Mouse (Mus musculus): ENCODE measurements around the gene Pigt.

Gene Pigt

GRCm38 (mm10) chr2:164486258-164487114 is 10.8 kb upstream of the Pigt start:
- DNase-seq = peak; percentile 84 to 89

GRCm38 (mm10) chr2:164487115-164487527 is 10.2 kb upstream of the Pigt start:
- DNase-seq = no peak

GRCm38 (mm10) chr2:164487812-164488211 is 9.5 kb upstream of the Pigt start:
- peak; percentile 78 to 88 for DNase-seq

- peak in 1 of 2 experiments; percentile 24 for DNase-seq
These were observed 3.2 kb upstream of the Pigt start for GRCm38 (mm10) chr2:164494126-164494525.

GRCm38 (mm10) chr2:164496331-164496730 is 989 bp upstream of the Pigt start:
- no peak for DNase-seq

GRCm38 (mm10) chr2:164497691-164498268 is 460 bp downstream of the Pigt start:
- DNase-seq = peak in 1 of 2 experiments; percentile 42

- DNase-seq = no peak
These were observed 2.0 kb downstream of the Pigt start for GRCm38 (mm10) chr2:164499317-164499716.

- no peak for DNase-seq
These were observed 3.2 kb downstream of the Pigt start for GRCm38 (mm10) chr2:164500511-164500910.

- no peak for DNase-seq
These were observed 7.6 kb downstream of the Pigt start for GRCm38 (mm10) chr2:164504919-164505318.

GRCm38 (mm10) chr2:164505619-164506347 is 8.5 kb downstream of the Pigt start:
- no peak for DNase-seq

- no peak for DNase-seq
These were observed 10.5 kb downstream of the Pigt start for GRCm38 (mm10) chr2:164507811-164508210.

- DNase-seq = no peak
These were observed 13.4 kb downstream of the Pigt start for GRCm38 (mm10) chr2:164510621-164511190.

- DNase-seq = no peak
These were observed 15.0 kb downstream of the Pigt start for GRCm38 (mm10) chr2:164512121-164512909.

GRCm38 (mm10) chr2:164513389-164513788 is 16.1 kb downstream of the Pigt start:
- DNase-seq = no peak

- no peak for DNase-seq
These were observed 17.6 kb downstream of the Pigt start for GRCm38 (mm10) chr2:164514916-164515315.

- no peak for DNase-seq
These were observed 18.6 kb downstream of the Pigt start for GRCm38 (mm10) chr2:164515897-164516296.

- no peak for DNase-seq
These were observed 19.3 kb downstream of the Pigt start for GRCm38 (mm10) chr2:164516592-164516991.

GRCm38 (mm10) chr2:164517485-164518221 is 20.3 kb downstream of the Pigt start:
- peak; percentile 60 to 65 for DNase-seq

GRCm38 (mm10) chr2:164518266-164519170 is 21.2 kb downstream of the Pigt start:
- DNase-seq = no peak

- DNase-seq = no peak
These were observed 21.8 kb downstream of the Pigt start for GRCm38 (mm10) chr2:164519171-164519526.

- peak; percentile 23 to 57 for DNase-seq
These were observed 23.5 kb downstream of the Pigt start for GRCm38 (mm10) chr2:164520782-164521181.

Data from cerebellum, postnatal 25 days (tissue).